Mouse (Mus musculus) NIH3T3 (cell line): Measurements from ENCODE around the gene Prpf4b.
A peak's percentile ranks its signal among the peaks of the same experiment; 100 is the strongest.
"Not testable (repeated sequence)": the region's sequence is repeated elsewhere in the genome, so short reads cannot be mapped to it uniquely, and the experiment has no call there.

Source experiments
- DNase-seq: peaks from one replicate; pipeline ENCODE4 v3.0.0-alpha.2; 2012; ENCODE audit warnings: low read depth

The Prpf4b gene

DNA sequence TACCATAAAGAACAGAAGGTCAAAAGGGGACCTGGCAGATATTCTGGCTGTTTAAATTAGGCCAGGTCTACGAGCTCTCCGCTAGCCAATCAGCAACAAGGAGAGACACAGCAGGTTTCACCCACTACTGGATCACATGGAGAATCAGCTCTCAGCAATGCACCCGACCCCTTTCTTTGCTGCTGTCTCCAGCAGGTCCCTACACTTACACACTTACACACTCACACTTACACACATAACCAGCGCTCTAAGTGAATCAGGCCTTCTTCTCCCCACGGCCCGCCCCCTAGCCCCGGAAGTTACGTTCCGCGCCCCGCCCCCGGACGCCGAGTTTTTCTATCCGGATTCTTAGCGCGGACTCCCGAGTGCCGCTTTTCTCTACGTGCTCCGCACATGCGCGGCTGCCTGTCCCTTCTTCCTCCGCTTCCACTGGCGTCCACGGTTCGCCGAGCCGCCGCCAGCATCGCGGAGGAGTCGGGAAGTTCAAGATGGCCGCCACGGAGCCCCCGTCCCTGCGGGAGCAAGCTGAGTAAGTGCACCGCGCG is at the start of gene Prpf4b:
Gene Prpf4b (plus strand): TSS at position 137 of the 545 bp plus-strand sequence.
- peak; percentile 93 for DNase-seq

DNA sequence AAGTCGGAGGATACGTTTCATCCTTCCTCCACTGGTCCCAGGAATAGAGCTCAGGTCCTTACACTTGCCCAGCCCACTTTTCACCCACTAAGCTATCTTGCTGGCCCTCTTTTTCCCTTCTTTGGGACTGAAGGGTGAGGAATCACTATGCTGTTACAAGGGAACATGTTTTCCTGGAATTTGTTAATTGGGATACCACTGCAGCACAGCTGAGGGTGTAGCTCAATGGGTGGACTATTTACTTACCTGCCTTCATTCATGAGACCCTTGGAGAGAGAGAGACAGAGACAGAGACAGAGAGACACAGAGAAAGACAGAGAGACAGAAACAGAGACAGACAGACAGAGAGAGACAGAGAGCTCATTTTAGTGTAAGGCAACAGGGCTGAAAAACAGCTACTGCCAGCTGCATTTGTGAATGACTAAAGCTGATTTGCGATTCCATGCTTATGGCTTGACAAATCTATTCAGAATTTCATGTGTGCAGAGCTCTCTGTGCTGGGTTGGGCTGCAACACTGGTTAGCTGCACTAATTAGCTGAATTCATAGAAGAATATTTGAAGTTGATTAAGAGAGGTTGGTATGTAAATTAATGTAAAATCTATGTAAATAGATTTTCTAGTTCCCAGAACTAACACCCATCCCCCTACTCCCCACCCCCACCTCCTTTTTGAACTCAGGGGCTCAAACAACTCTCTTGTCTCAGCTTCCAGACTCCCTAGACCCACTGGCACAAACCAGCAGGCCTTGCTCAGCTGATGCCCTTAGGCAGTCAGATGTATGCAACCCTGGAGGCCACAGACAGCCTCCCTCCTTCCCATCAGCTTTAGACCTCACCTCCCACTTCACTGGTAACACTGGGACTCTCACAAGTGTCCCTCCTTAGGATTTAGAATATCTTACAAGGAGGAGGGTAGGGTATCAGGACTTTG is 48.1 kb upstream of the Prpf4b start:
- DNase-seq = no peak

DNA sequence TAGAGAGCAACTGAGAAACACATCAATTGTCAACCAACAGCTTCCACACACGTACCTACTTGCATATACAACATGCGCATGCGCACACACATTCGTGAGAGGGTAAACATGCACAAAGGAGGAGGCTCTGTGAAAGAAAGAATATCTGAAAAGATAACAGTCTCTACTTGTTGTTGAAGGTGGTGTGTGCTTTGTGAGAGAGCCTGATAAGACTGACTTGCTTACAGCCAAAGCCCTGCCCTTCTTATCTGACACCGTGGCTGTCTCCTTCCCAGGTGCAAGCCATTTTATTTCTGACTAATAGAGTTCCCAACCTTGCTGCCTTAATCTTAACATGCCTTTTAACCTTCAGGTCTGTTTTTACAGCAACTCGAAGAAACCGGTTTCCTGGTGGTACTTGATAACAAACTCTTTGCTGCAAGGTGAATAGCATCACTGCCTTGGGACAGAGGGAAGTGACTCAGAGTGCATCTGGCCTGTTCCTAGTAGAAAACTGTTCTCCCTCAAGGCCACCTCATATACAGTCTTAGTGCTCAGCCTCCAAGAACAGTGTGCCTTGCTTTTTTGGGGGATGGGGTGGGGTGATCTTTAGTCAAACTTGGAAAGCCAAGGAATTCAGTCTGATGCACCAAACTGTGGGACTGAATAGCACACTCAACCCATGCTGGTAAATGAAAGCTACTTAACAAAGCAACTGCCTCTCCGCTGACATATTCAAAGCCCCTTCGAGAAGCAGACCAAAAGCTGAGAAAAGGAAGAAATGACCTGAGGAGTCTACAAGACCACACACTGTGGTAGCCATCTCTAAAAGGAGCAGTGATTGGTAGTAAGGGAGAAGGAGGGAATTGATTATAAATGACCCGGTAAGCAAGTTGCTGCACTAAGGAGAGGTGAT is 46.9 kb upstream of the Prpf4b start:
- DNase-seq = no peak

DNA sequence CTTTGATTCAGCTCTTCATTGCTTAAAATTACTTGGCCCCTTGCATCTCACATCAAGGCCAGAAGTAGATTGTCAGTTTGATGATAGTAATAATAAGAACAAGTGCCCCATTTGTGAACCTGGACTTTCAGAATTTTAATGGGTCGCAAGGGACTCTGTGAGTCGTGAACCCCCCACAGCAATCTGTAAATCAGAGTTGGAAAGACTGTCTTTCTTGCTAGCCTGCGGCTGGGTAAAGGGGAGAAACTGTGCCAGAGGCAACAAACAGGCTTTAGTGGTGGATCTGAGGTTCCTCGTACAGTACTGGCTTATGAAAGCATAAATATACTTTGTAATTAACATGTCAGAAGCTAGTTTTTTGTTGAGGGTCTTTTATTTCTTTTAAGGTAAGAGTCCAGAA is 32.3 kb upstream of the Prpf4b start:
- DNase-seq = no peak

DNA sequence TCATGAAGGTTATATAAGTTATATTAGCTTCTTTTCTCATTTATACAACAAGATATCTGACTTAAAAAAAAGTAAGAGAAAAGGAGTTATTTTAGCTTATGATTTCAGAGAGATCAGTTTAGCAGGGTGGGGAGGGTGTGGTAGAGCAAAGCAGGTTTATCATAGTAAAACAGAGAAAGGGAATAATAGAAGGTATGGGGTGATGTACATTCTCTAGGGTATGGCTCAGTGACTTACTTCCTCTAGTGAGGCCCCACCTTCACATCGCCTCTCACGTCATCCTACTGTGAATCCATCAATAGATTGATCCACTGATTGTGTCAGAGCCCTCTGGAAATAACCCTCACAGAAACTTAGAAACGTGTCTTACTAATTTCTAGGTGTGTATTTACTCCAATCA is 24.3 kb upstream of the Prpf4b start:
- DNase-seq = no peak

DNA sequence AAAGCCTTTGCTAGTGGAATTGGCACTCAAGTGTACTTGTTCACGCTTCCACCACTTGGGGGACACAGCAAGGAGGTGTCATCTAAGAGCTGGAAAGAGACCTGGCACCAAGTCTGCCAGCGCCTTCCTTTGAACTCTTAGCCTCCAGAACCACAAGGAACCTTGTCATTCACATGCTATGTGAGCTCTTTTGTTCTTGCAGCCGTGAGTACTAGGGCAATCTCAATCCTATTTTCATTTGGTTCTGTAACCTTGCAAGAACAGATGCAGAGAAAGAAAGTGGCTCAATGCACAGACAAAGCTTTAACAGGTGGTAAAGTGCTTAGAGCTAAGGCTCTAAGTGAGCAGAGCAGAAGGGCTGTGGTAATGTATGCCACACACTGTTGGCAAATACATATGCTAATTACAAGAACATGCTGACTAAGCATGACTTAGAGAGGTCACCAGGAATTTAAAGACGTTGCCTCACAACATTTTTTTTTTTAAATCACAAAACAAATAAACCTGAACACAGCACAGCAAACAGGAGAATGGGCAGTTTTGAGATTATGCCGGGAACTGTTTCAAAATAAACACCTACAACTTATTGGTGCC is 23.8 kb upstream of the Prpf4b start:
- no peak for DNase-seq

DNA sequence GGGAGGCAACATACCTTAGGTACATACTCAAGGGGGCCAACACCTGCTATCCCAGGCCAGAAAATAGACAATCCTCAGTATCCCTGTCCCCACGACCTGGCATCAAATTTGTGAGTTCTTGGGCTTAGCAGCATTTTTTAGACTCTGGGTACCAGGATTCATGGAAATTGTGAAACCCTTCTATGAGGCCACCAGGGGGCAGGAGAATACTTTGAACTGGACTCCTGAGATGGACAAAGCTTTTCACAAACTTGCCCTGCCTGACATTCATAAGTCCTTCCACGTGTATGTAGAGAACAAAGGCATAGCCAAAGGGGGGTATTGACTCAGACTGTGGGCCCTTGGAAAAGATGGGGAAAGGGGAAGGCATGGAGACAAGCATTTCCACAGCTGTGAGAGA is 17.6 kb upstream of the Prpf4b start:
- peak; percentile 54 for DNase-seq

DNA sequence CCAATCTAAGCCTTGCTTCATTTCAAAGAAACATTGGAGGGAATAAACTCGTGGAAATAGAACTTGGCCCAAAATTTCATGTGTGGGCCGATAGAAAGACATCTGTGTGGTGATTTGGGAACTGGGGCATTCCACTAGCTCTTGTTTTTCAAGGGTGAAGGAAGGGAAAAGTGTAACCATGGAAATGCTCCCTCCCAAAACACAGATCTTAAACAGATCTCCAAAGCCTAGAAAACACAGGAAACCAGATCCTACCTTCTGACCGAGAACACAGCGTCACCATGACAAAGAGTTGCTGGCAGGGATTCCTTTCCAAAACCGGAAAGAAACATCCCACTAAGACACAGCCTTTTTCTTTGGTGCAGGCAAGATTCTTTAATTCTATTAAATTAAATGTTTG is 15.7 kb upstream of the Prpf4b start:
- DNase-seq = no peak

DNA sequence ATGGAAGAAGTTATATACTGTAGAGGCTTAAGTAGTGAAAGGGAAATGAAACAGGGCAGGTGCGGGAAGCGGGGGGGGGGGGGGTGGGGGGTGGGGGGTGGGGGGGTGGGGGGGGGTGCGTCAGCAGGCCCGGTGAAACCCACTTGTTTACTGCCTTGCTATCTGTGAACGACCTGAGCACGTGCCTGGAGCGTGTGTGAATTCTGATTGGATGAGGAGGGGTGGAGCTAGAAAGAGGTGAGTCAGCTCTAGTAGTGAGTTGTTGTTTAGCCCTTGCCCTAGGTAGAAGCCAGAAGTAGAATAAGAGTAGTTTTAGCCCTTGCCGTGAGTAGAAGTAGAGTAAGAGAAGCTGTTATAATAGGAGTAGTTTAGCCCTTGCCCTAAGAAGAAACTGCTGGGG is 13.9 kb upstream of the Prpf4b start:
- DNase-seq = not testable (repeated sequence)

DNA sequence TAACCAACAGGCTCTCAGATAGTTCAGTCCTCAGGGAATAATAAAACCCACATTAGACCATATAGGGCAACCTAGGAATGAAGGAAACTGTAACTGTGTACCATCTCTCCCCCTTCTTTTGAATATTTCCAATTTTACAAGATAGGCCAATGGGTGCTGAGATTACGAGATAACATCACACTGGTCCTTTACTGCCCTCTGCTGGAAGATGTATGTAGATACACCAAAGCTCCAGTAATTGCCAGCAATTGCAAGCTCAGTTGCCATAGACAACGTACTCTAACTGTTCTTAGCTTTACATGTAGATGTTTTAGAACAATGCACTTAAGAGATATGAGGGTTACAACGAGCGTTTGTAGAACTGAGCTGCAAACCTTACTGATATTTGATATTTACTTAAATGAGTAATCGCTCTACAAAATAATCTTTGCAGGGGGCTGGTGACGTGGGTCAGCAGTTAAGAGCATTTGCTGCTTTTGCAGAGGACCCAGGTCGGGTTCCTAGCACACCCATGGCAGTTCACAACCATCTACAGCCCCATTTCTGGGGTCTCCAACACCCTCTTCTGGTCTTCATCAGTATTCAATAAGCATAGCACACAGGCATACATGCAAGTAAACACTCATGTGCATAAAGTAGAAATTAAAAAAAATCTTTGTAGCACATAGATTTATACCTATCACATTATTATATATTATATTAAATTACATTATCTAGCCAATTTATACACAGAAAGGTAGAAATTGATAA is 10.5 kb upstream of the Prpf4b start:
- peak; percentile 86 for DNase-seq

DNA sequence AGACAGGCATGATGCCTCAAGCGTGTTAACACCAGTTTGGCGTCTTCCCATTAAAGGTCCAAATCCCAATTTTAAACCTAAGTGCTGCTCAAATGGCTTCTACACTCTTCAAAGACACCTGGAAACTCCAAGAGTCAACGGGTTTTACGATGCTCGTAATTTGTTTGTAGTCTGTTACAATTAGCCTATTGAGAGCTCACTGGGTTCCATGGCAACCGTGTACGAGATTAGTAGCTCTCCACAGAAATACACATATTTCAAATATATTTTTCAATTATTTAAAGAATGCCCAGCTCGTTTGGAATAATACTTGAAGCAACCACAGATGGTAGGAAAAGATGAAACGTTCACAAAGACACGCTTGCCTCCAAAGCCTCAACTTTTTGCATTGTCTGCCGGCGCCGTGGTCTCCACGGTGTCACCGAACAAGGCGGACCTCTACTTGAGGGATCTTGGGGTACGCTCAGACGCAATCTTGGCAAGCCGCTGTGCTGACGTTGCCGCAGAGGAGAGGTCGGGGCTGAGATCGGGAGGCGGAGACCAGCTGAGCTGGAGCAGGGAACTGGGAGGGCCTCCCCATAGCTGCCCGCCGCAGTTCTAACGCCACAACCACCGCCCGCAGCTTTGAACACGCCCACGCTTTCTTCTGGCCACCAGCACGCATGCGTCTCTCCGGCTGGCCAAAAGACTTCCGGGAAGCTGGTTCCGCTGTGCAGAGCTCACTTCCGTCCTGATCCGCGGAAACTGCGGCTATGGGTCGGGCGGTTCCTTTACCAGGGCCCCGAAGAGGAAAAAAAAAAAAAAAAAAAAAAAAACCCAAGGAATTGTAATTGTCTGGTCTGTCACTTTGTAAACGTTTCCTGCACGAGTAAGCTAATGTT is 1.1 kb upstream of the Prpf4b start:
- peak; percentile 94 for DNase-seq

DNA sequence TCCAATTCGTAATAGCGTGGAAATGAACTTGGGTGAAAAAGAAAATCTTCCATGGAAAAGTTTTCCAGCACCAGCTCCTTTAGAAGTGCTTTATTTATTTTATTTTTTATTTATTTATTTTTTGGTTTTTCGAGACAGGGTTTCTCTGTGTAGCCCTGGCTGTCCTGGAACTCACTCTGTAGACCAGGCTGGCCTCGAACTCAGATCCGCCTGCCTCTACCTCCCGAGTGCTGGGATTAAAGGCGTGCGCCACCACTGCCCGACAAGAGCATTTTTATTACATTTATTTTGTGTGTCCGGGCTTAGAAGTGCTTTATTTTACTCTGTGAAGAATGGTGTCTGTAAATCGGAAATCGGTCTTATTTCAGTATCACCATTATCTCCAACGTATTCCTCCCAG is 366 bp upstream of the Prpf4b start:
- not testable (repeated sequence) for DNase-seq

DNA sequence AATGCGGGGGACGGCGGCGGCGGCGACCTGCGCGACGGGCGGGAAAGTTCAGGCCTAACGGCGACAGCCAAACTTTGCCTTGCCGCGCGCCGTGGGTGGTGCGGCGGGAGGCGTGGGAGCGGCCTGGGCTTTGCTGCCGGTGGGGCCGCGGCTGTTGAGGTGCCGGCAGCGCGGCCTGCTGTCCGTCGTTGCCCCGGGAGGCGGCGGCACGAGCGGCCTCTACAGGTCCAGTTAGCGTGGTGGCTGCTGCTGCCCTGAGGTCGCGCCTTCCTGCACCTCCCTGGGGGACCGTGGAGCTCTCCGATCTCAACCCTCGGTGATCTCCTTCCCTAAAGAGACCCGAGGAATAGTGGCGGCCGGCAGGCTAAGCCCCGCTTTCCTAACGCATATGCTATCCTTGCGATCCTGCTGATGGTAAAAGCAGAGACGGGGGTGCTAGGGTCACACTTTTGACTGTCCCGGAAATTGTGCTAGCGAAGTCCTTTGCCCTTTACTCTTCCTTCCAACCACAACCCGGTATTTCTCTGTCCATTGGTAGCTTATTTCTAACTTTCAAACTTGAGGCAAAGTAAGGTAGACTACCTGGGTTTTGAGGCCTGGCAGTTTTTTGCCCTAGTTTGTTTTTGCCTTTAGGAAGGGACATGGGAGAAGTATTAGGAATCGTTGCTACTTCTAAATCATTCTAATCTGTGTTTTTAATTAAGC is 791 bp downstream of the Prpf4b start:
- DNase-seq = peak; percentile 67

DNA sequence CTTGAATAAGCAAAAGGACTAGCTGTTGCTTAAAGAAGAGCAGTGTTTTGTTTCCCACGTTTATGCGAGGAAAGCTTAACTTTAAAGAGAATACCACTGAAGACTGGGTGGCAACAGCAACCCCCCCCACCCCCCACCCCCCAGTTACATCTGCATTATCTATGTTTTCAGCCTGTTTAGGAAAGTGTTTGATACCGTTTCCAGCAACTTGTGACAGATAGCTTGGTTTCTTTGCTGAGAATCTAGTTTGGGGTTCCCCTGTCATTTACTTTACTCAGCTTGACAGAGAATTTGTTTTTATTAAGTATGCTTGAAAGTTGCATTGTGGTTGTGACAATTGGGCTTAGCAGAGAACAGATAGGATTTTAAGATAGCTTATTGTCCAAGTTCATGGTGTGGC is 1.4 kb downstream of the Prpf4b start:
- no peak for DNase-seq

DNA sequence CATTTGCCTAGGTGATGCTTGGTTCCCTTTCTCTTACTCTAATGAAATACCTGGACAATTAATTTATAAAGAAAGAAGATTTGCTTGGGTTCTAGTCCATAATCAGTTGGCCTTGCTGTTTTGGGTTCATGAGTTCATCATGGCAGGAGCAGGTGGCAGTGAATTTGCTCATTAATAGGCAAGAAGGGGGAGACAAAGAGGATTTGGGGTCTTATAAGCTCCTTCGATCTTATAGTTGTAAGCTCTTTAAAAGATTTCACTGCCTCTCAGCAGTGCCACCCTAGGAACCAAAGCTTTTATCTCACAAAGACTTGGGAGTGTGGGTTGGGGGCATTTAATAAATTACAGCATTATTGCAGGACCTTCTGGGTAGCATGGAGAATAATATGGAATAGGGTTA is 17.8 kb downstream of the Prpf4b start:
- DNase-seq = no peak

DNA sequence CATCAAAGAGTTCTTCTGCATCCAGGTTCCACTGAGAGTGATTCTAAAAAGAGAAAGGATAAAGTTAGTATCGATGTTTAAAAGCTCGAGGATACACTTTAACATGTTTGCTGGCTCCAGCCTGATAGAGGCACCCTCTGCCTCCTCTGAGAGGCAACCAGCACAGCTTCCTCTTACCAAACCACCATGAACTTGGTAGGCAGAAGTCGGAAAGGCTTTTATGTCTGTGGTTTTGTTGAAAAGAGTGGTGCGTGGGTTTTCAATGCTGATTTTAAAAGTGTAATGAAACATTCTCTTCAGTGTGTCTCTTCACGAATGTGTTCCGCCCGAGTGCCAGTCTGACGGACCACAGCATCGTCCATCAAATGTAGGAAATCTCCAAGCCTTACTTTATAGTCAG is 39.5 kb downstream of the Prpf4b start:
- DNase-seq = no peak

DNA sequence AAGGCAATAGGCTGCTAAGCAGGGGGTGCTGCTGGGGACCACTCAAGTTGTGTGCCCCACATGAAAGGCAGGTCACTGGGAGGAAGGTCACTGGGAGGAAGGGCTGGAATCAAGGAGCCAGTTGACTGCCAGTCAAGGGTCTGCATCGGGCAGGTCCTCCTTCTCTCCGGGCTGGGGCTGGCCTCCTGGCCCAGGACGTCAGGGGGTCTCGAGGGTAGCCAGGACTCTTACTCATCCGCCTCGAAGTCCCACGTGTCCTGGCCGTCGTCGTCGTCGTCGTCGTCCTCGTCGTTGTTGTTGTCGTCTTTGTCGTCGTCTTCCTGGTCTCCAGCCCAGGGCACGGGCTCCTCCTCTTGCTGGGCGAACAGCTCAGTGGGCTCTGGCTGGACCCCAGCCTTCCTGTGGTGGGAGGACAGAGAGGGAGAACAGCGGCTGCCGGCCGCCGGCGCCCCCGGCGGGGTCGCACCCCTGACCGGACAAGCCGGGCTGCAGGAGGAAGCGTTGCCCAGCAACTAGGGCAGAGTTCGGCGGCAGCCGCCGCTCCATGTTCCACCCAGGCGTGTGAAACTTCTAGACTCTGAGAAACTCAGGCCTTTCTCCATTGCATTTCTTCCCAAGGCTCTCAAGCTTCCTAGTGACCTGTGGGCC is 41.5 kb downstream of the Prpf4b start:
- DNase-seq = no peak

DNA sequence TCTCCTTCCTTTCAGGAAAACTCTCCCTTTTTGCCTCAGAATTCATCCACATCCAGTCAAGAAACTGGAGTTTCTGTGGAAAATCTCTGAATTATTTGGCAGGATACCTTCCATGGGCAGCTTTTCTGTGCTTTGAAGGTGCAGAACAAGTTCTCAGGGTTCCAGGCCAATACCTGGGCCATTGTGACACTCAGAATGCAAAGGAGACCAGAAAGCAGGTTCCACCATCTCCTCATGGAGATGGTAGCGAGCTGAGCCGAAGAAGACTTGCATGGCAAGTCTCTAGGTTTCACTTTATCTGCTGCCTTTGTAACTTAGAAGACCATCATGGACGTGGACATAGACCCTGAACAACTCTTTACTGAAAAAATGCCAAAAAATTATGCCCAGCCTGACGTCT is 49.1 kb downstream of the Prpf4b start, which contains the start of the genes Fam217a and 4933417A18Rik:
Gene Fam217a (minus strand): TSS at position 101 of the 400 bp plus-strand sequence.
Gene 4933417A18Rik (plus strand): TSS at position 200 of the 400 bp plus-strand sequence.
- no peak for DNase-seq
